Mouse (Mus musculus) cerebellum, adult 2 months (tissue): Measurements from ENCODE around the gene Ctc1. TPM values are rescaled to one million over a fixed set of nuclear protein-coding genes. Genes with fewer than 3 reads are reported as not detected.
"Not testable (repeated sequence)": the region's sequence is repeated elsewhere in the genome, so short reads cannot be mapped to it uniquely, and the experiment has no call there.

Experiments
- DNase-seq, 2 experiments: peaks; one replicate each; pipeline ENCODE4 v3.0.0; 2021
- H3K27ac ChIP-seq: fragments of 200-500 bp; 2 replicates; pipeline ENCODE4 v1.5.1; 2012; ENCODE audit warnings: low read length, control low read depth, inconsistent platforms; ENCODE audit not compliant: insufficient read depth
- H3K27me3 ChIP-seq: fragments of 200-500 bp; 2 replicates; pipeline ENCODE4 v1.6.1; 2012; ENCODE audit warnings: inconsistent platforms, mild to moderate bottlenecking, low read length, moderate library complexity; ENCODE audit not compliant: control insufficient read depth, insufficient read depth
- H3K4me1 ChIP-seq: fragments of 200-500 bp; 2 replicates; pipeline ENCODE4 v1.6.1; 2011; ENCODE audit warnings: low read length; ENCODE audit not compliant: control insufficient read depth, insufficient read depth
- H3K4me3 ChIP-seq: fragments of 200-500 bp; replicated peaks from 2 replicates; pipeline ENCODE3; 2011; ENCODE audit warnings: mild to moderate bottlenecking, low read depth, low read length, control low read depth; ENCODE audit not compliant: insufficient read depth
- CTCF ChIP-seq: fragments of 200-500 bp; IDR thresholded peaks from 2 replicates; pipeline ENCODE4 v1.5.1; 2011; ENCODE audit warnings: low read depth, mild to moderate bottlenecking, control low read depth, low read length, moderate library complexity, borderline replicate concordance; ENCODE audit not compliant: insufficient read depth
- POLR2A ChIP-seq: fragments of 200-500 bp; IDR thresholded peaks from 2 replicates; pipeline ENCODE4 v1.6.1; 2011; ENCODE audit warnings: low read length, control low read depth, borderline replicate concordance; ENCODE audit not compliant: insufficient read depth
- WGBS: fragments of 180-500 bp; shearing (Covaris S2); methylation state at CpG from one replicate; pipeline ENCODE4 v1.1.7; 2018; 5-methylcytosine and 5-hydroxymethylcytosine counted together
- polyA plus RNA-seq: library from polyadenylated mRNA; depleted of rRNA; stranded (reverse); fragments of >200 nt; gene quantifications from 2 replicates; pipeline ENCODE4 v1.2.3, GENCODE M21; 2012

The Ctc1 gene
- polyA plus RNA-seq, 1 experiment, result 46.3 TPM

DNA sequence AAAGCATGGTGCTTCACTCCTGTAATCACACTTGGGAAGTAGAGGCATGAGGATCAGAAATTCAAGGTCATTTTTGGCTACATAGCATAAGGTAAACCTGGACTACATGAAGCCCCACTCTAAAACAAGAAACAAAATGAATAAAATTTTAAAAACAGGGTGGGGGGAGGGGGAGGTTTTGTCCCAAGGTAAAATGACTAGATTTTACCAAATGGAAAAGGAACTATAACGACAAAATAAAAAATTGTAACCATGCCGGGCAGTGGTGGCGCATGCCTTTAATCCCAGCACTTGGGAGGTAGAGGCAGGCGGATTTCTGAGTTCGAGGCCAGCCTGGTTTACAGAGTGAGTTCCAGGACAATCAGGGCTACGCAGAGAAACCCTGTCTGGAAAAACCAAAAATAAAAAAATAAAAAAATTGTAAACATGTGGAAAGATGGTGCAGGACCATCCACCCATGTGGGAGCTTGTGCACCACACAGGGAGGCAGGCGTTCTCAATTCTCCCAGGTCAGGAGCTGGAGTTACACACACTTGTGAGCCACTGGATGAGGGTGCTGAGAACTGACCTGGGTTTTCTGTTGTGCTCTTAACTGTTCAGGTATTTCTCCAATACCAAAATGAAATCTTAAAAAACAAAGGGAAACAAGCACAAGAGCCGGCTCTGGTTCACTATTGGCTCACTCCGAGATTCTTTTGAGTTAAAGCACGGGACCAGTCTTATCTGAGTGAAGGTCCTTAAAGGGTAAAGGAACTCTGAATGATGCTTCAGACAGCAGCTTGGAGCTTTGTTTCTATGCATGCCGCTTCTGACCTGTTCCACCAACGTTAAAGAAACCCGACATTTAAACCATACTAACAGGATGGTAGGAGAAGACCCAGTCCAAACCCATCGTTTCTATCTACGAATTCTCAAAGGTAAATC, 5.0 kb upstream of the Ctc1 start:
- H3K27ac ChIP-seq, result no peak overlapping the region
- WGBS, result 87% methylated on average over 15 of the region's 15 CpGs
- no peak overlapping the region for H3K4me3 ChIP-seq
- DNase-seq, result no peak
- no peaks in the 10 kb centered on the region for H3K27me3 ChIP-seq
- H3K4me1 ChIP-seq, result no peaks in the 10 kb centered on the region
- no peak for TF ChIP-seq CTCF
- no peak for TF ChIP-seq POLR2A

DNA sequence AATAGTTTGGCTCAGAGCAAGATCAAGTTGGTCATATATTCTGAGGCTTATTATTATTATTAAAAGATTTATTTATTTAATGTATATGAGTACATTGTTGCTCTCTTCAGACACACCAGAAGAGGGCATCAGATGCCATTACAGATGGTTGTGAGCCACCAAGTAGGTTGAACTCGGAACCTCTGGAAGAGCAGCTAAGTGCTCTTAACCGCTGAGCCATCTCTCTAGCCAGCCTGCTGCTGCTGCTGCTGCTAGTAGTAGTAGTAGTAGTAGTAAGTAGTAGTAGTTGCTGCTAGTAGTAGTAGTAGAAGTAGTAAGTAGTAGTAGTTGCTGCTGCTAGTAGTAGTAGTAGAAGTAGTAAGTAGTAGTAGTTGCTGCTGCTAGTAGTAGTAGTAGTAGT, 4.3 kb upstream of the Ctc1 start:
- H3K4me1 ChIP-seq, H3K27ac ChIP-seq, DNase-seq, H3K27me3 ChIP-seq, H3K4me3 ChIP-seq: not testable (repeated sequence)
- WGBS, result 74% methylated on average over 2 of the region's 2 CpGs

DNA sequence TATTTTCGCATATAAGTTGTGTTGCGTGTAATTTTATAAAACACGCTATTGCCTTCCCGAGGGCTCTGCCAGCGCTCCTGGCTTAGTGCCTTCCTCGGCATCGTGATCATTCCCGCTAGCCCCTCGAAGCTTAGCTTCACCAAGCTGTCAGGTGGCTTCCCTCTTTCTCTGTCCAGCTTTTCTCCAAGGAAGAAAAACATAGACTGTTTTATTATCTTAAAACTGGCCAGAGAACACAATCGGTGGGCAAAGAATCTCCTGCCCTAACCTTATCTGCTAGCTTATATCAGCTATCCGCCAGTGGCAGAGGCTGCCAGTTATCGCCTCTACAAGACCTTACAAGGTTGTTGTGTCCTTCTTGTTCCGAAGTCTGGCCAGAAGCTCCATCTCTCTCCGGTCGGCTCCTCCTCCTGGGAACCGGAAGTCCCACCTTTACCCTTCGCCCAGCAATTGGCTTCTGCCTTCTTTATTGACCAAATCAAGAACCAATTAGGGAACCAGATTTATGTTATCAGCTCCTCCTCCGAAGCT, 3.6 kb upstream of the Ctc1 start:
- peak overlapping the region; percentile 71 for H3K4me3 ChIP-seq
- DNase-seq, result peak; percentile 89 to 94
- 1% methylated on average over 18 of the region's 18 CpGs for WGBS
- H3K4me1 ChIP-seq, result peaks cover 2% of the 10 kb centered on the region; the same call in 1 of the 2 replicates
- H3K27ac ChIP-seq, result peak overlapping the region; percentile 63
- TF ChIP-seq CTCF (no peak), POLR2A (peak; percentile 99; the same call in 1 of the 2 replicates)
- no peaks in the 10 kb centered on the region for H3K27me3 ChIP-seq

DNA sequence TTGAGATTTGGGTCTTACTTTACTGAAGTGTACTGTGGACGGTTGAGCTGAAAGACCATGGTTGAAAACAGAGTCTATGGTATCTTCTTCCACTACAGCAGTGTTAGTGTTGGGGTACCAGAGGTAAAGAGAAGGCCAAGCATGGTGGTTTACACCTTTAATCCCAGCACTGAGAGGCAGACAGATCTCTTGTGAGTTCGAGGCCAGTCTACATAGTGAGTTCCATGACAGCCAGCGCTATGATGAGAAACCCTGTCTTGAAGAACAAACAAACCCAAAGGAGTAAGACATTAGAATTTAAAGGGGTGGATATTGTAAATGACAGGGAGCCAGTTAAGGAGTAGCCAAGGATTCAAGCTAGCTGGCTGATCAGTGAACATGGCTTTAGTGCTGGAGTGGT, 1.0 kb downstream of the Ctc1 start:
- WGBS, result 55% methylated on average over 3 of the region's 3 CpGs

DNA sequence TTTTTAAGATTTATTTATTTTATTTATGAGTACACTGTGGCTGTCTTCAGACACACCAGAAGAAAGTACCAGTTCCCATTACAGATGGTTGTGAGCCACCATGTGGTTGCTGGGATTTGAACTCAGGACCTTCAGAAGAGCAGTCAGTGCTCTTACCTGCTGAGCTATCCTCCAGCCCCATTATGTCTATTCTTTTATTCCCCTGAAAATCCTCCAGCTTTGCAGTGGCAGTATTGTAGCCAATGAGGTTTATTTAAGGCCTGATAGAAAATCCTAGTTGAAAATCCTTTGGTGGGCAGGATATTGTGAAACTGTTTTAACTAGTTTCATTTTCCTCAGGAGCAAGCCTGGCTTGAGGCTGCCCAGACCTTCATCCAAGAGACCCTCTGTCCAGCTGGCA, 5.0 kb downstream of the Ctc1 start:
- no peaks in the 10 kb centered on the region for H3K27me3 ChIP-seq
- DNase-seq, result no peak
- TF ChIP-seq CTCF, result no peak
- H3K4me3 ChIP-seq, result no peak overlapping the region
- no peak overlapping the region for H3K27ac ChIP-seq
- H3K4me1 ChIP-seq, result peaks cover 2% of the 10 kb centered on the region; the same call in 1 of the 2 replicates

More for the DNA sequence above, 1.0 kb downstream of the Ctc1 start:
- peak overlapping the region; percentile 94 for H3K4me3 ChIP-seq
- H3K27ac ChIP-seq, result peak overlapping the region; percentile 85; the same call in 1 of the 2 replicates
- H3K27me3 ChIP-seq, result no peaks in the 10 kb centered on the region
- H3K4me1 ChIP-seq, result peaks cover 2% of the 10 kb centered on the region; the same call in 1 of the 2 replicates
- TF ChIP-seq POLR2A (no peak), CTCF (no peak)
- no peak for DNase-seq

DNA sequence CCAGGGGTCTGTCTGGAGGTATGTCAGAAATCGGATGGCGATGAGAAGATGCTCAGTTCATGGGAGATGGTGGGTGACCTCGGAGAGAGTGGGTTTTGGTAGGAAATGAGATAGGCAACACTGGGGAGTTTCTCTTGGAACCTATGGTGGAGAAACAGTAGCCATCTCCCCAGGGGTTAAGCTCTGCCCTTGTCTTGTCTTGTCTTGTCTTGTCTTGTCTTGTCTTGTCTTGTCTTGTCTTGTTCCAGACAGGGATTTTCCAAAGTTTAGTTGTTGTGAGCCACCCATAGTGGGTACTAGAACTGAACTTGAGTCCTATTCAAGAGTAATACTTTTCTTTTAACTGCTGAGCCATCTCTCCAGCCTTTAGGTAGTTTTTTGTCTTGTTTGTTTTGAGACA, 10.9 kb downstream of the Ctc1 start:
- DNase-seq, result no peak
- Histone ChIP-seq H3K4me3 (no peak overlapping the region), H3K27me3 (no peaks in the 10 kb centered on the region), H3K27ac (no peak overlapping the region), H3K4me1 (no peaks in the 10 kb centered on the region)
- no peak for TF ChIP-seq CTCF
- TF ChIP-seq POLR2A, result no peak
- 93% methylated on average over 3 of the region's 3 CpGs for WGBS

DNA sequence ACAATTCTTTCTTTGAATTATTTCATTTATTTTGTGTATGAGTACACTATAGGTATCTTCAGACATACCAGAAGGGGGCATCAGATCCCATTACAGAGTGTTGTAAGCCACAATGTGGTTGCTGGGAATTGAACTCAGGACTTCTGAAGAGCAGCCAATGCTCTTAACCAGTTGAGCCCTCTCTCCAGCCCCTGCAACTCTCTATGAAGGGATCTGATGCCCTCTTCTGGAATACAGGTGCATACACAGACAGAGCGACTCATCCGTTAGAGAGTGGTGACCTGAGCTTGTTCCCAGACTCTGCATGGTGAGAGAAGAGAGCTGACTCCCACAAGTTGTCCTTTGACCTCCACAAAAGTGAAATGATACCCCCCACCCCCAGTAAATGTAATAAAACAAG, 13.1 kb downstream of the Ctc1 start:
- no peak for TF ChIP-seq POLR2A
- peak; percentile 46 for TF ChIP-seq CTCF
- H3K4me1 ChIP-seq, result no peaks in the 10 kb centered on the region
- H3K4me3 ChIP-seq, result no peak overlapping the region
- WGBS, result 46% methylated on average over 2 of the region's 2 CpGs
- H3K27me3 ChIP-seq, result no peaks in the 10 kb centered on the region
- DNase-seq, result no peak
- H3K27ac ChIP-seq, result no peak overlapping the region

DNA sequence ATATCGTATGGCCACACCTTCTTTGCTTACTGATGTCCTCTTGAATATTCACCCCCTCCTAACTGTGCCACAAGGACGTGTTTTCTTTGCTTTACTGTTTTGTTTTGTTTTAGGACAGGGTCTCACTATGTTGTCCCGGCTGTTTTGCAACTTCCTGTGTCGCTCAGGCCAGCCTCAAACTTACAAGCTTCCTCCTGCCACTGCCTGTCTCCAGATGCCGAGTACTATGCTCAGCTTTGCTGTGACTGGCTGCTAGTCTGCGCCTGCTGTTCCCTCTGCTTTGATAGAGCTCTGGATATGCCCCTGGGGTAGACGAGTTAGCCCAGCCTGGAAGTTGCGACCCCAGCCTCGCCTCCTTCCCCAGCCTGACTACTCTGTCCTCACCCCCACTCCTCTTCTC, 17.8 kb downstream of the Ctc1 start:
- Histone ChIP-seq H3K4me3 (no peak overlapping the region), H3K4me1 (peaks cover 3% of the 10 kb centered on the region), H3K27me3 (no peaks in the 10 kb centered on the region), H3K27ac (no peak overlapping the region)
- 85% methylated on average over 9 of the region's 9 CpGs for WGBS
- no peak for DNase-seq
- TF ChIP-seq CTCF, result no peak
- no peak for TF ChIP-seq POLR2A
